Mouse (Mus musculus): ENCODE measurements around the gene Cd164. TPM values are rescaled to one million over a fixed set of nuclear protein-coding genes. Genes with fewer than 3 reads are reported as not detected.

The Cd164 gene
- polyA plus RNA-seq, 1 experiment: 115 TPM

Other genes starting within 250 kb of the Cd164 start
- 8.4 and 11.0 TPM in 2 replicates for gene Fig4, start 216.2 kb upstream of the Cd164 start, polyA plus RNA-seq (2012; rRNA removed)
- gene Ak9, start 215.4 kb upstream of the Cd164 start, polyA plus RNA-seq (2012; rRNA removed): not detected in 2 replicates
- gene Zbtb24, start 69.0 kb upstream of the Cd164 start, polyA plus RNA-seq (2012; rRNA removed): 10.6 and 16.9 TPM in 2 replicates
- 48.8 and 137 TPM in 2 replicates for gene Mical1, start 43.1 kb upstream of the Cd164 start, polyA plus RNA-seq (2012; rRNA removed)
- gene Smpd2, start 29.0 kb upstream of the Cd164 start, polyA plus RNA-seq (2012; rRNA removed): 106 and 123 TPM in 2 replicates
- gene Ppil6, start 29.0 kb upstream of the Cd164 start, polyA plus RNA-seq (2012; rRNA removed): 0.40 and 0.47 TPM in 2 replicates
- 0.86 and 0.88 TPM in 2 replicates for gene Ccdc162, start 197.2 kb downstream of the Cd164 start, polyA plus RNA-seq (2012; rRNA removed)

All from large intestine, adult 2 months (tissue).